Mouse (Mus musculus) testis, adult 2 months (tissue): ENCODE data around the gene Galk1.

ENCODE experiments used
- CTCF ChIP-seq: fragments of 200-500 bp; IDR thresholded peaks from 2 replicates; pipeline ENCODE4 v1.5.1; 2012; ENCODE audit warnings: low read depth, mild to moderate bottlenecking, inconsistent platforms, low read length, moderate library complexity; ENCODE audit not compliant: control insufficient read depth, insufficient read depth, insufficient replicate concordance
- POLR2A ChIP-seq: fragments of 200-500 bp; IDR thresholded peaks from 2 replicates; pipeline ENCODE4 v1.6.1; 2012; ENCODE audit warnings: low read depth, mild to moderate bottlenecking, inconsistent platforms, low read length, moderate library complexity; ENCODE audit not compliant: control insufficient read depth

GRCm38 (mm10) chr11:115975083-115975420 lies 37.5 kb downstream of the Galk1 start:
- TF ChIP-seq CTCF (no peak), POLR2A (no peak)
